9 mouse cellular contexts compared by ENCODE assay signal in genomic region chr4:107844971-107845370, GRCm38 (mm10). TPM values are rescaled to one million over a fixed set of nuclear protein-coding genes. Genes with fewer than 3 reads are reported as not detected.
DNase-seq lines count a peak whose midpoint lies in the region; ATAC-seq and TF ChIP-seq lines count a peak whose summit lies in the region.
"Had no signal": no experiment of that assay in that cellular context is flagged by ENCODE, and none has a peak within 500 bp of the region (broad histone marks: within the 10 kb centered on the region; RNA-seq: fewer than 3 reads in every experiment).

No protein-coding gene starts in this region.

- no peak for TF ChIP-seq POLR2A in brain, embryonic 14.5 days (IDR thresholded peaks at IDR 0.05; ENCODE audit: borderline replicate concordance, extremely low read depth, insufficient read depth, insufficient read length, poor library complexity, severe bottlenecking)

- DNase-seq in heart, postnatal 0 days (ENCODE audit: low spot score): peak; percentile 31
- peak; percentile 81 for DNase-seq in brain, embryonic 14.5 days (ENCODE audit: low read depth)
- DNase-seq in forebrain, embryonic 11.5 days (ENCODE audit: low spot score): peak; percentile 91
- peak; percentile 77 for DNase-seq in naive thymus-derived CD4-positive, alpha-beta T cell, adult 2 months (ENCODE audit: low read depth)
- peak; percentile 82 for DNase-seq in stomach, postnatal 0 days (ENCODE audit: low spot score)

- H3K27me3 ChIP-seq in heart, postnatal 0 days (ENCODE audit: control insufficient read depth, insufficient read depth, low read length): peaks cover 34% of the 10 kb centered on the region
- peaks cover 35% of the 10 kb centered on the region for H3K27me3 ChIP-seq in heart, embryonic 11.5 days (ENCODE audit: control insufficient read depth, insufficient read depth, low read length)
- H3K27me3 ChIP-seq in forebrain, embryonic 11.5 days (ENCODE audit: control insufficient read depth, insufficient read depth, low read length): peaks cover 10% of the 10 kb centered on the region; the same call in 1 of the 2 replicates
- H3K27me3 ChIP-seq in limb, embryonic 12.5 days: peaks cover 24% of the 10 kb centered on the region
- H3K27me3 ChIP-seq in stomach, postnatal 0 days (ENCODE audit: control insufficient read depth, insufficient read depth, low read length): peaks cover 3% of the 10 kb centered on the region; the same call in 1 of the 2 replicates

- H3K36me3 ChIP-seq in heart, postnatal 0 days (replicated peaks; ENCODE audit: control insufficient read depth, insufficient read depth, low read length): no peaks in the 10 kb centered on the region
- H3K36me3 ChIP-seq in heart, embryonic 11.5 days (ENCODE audit: control insufficient read depth, insufficient read depth, low read length): no peaks in the 10 kb centered on the region
- H3K36me3 ChIP-seq in forebrain, embryonic 11.5 days (ENCODE audit: control insufficient read depth, insufficient read depth, low read length): peaks cover 2% of the 10 kb centered on the region
- H3K36me3 ChIP-seq in limb, embryonic 12.5 days: no peaks in the 10 kb centered on the region
- no peaks in the 10 kb centered on the region for H3K36me3 ChIP-seq in stomach, postnatal 0 days (ENCODE audit: control insufficient read depth, insufficient read depth, low read length)

- H3K27ac ChIP-seq in heart, postnatal 0 days (ENCODE audit: low read depth): no peak overlapping the region
- H3K27ac ChIP-seq in heart, embryonic 11.5 days (ENCODE audit: low read depth, low read length): no peak overlapping the region
- H3K27ac ChIP-seq in forebrain, embryonic 11.5 days (ENCODE audit: low read depth, low read length): 0 out of 2 replicates have a peak overlapping the region, but pooled peaks have one; percentile 18
- H3K27ac ChIP-seq in limb, embryonic 12.5 days: no peak overlapping the region
- H3K27ac ChIP-seq in stomach, postnatal 0 days (replicated peaks): no peak overlapping the region
- H3K27ac ChIP-seq: macrophage had no signal

- ATAC-seq in heart, postnatal 0 days (ENCODE audit: insufficient read depth, low read depth): no peak
- no peak for ATAC-seq in heart, embryonic 11.5 days (replicated peaks; ENCODE audit: insufficient number of reproducible peaks, low FRiP score, low TSS enrichment)
- ATAC-seq in forebrain, embryonic 11.5 days (replicated peaks; ENCODE audit: low FRiP score): no peak
- ATAC-seq in inflammation-experienced regulatory T-cells, adult 6 months: peak; percentile 7
- ATAC-seq in limb, embryonic 12.5 days (ENCODE audit: insufficient number of reproducible peaks, insufficient read depth, low FRiP score, low TSS enrichment, low read depth): no peak
- no peak for ATAC-seq in stomach, postnatal 0 days (ENCODE audit: low FRiP score, low TSS enrichment)

- no peak overlapping the region for H3K4me3 ChIP-seq in heart, postnatal 0 days (ENCODE audit: low read depth, low read length)
- H3K4me3 ChIP-seq in heart, embryonic 11.5 days (ENCODE audit: low read depth, low read length): no peak overlapping the region
- no peak overlapping the region for H3K4me3 ChIP-seq in forebrain, embryonic 11.5 days (ENCODE audit: low read depth, low read length)
- no peak overlapping the region for H3K4me3 ChIP-seq in limb, embryonic 12.5 days (replicated peaks)
- H3K4me3 ChIP-seq in stomach, postnatal 0 days (ENCODE audit: low read depth, low read length): no peak overlapping the region

- no peak for TF ChIP-seq EP300 in heart, postnatal 0 days (IDR thresholded peaks at IDR 0.05; ENCODE audit: low read depth)
- TF ChIP-seq EP300 in stomach, postnatal 0 days (optimal IDR thresholded peaks at IDR 0.05): no peak

- H3K4me2 ChIP-seq in heart, postnatal 0 days (ENCODE audit: low read depth, low read length): no peak overlapping the region
- H3K4me2 ChIP-seq in heart, embryonic 11.5 days: no peak overlapping the region
- H3K4me2 ChIP-seq in forebrain, embryonic 11.5 days (ENCODE audit: low read depth, low read length, severe bottlenecking): no peak overlapping the region
- H3K4me2 ChIP-seq in limb, embryonic 12.5 days: no peak overlapping the region
- H3K4me2 ChIP-seq in stomach, postnatal 0 days (replicated peaks; ENCODE audit: low read depth): no peak overlapping the region

- 3% methylated on average over 10 of the region's 10 CpGs for WGBS in heart, postnatal 0 days
- 5% methylated on average over 10 of the region's 10 CpGs for WGBS in heart, embryonic 11.5 days (ENCODE audit: insufficient replicate concordance)
- WGBS in forebrain, embryonic 11.5 days: 4% methylated on average over 10 of the region's 10 CpGs
- 4% methylated on average over 10 of the region's 10 CpGs for WGBS in limb, embryonic 12.5 days
- WGBS in stomach, postnatal 0 days: 2% methylated on average over 10 of the region's 10 CpGs

- no peaks in the 10 kb centered on the region for H3K9me3 ChIP-seq in heart, postnatal 0 days (replicated peaks; ENCODE audit: control insufficient read depth, low read length)
- no peaks in the 10 kb centered on the region for H3K9me3 ChIP-seq in heart, embryonic 11.5 days (replicated peaks; ENCODE audit: control insufficient read depth, low read length)
- H3K9me3 ChIP-seq in forebrain, embryonic 11.5 days (ENCODE audit: control insufficient read depth, low read length): no peaks in the 10 kb centered on the region
- H3K9me3 ChIP-seq in limb, embryonic 12.5 days: no peaks in the 10 kb centered on the region
- H3K9me3 ChIP-seq in stomach, postnatal 0 days (ENCODE audit: control insufficient read depth, low read length): no peaks in the 10 kb centered on the region

- H3K9ac ChIP-seq in heart, postnatal 0 days (replicated peaks; ENCODE audit: low read depth, low read length): no peak overlapping the region
- no peak overlapping the region for H3K9ac ChIP-seq in heart, embryonic 11.5 days (ENCODE audit: low read depth, low read length)
- H3K9ac ChIP-seq in forebrain, embryonic 11.5 days (ENCODE audit: low read length): no peak overlapping the region
- H3K9ac ChIP-seq in limb, embryonic 12.5 days (replicated peaks): 0 out of 2 replicates have a peak overlapping the region, but pooled peaks have one; percentile 8
- H3K9ac ChIP-seq in stomach, postnatal 0 days (ENCODE audit: low read length): no peak overlapping the region

- peak; percentile 80 for TF ChIP-seq CTCF in heart, postnatal 0 days (IDR thresholded peaks at IDR 0.05; ENCODE audit: low read depth)
- TF ChIP-seq CTCF in brain, embryonic 14.5 days (IDR thresholded peaks at IDR 0.05; ENCODE audit: borderline replicate concordance, extremely low read depth, insufficient read depth, insufficient read length): peak; percentile 97
- TF ChIP-seq CTCF in stomach, postnatal 0 days (IDR thresholded peaks at IDR 0.05; ENCODE audit: low read depth): peak; percentile 96

- H3K4me1 ChIP-seq in heart, postnatal 0 days (ENCODE audit: control insufficient read depth, insufficient read depth): no peaks in the 10 kb centered on the region
- peaks cover 5% of the 10 kb centered on the region; the same call in 1 of the 2 replicates for H3K4me1 ChIP-seq in heart, embryonic 11.5 days (ENCODE audit: control insufficient read depth, insufficient read depth, low read length)
- peaks cover 11% of the 10 kb centered on the region; the same call in 1 of the 2 replicates for H3K4me1 ChIP-seq in forebrain, embryonic 11.5 days (replicated peaks; ENCODE audit: control insufficient read depth, insufficient read depth, low read length)
- H3K4me1 ChIP-seq in limb, embryonic 12.5 days (replicated peaks): peaks cover 3% of the 10 kb centered on the region; the same call in 1 of the 2 replicates
- H3K4me1 ChIP-seq in stomach, postnatal 0 days (replicated peaks; ENCODE audit: control insufficient read depth, insufficient read depth): no peaks in the 10 kb centered on the region

RNA-seq across cellular contexts. Expression of gene Magoh, which starts 34.6 kb away (rescaled TPM):
- total RNA-seq in heart, postnatal 0 days (2014; rRNA removed; ENCODE audit: low replicate concordance): 28.9 and 61.5 TPM in 2 replicates
- polyA plus RNA-seq in heart, postnatal 0 days (2015; fragmentation: Nextera tagmentation; extraction: Ambion mirVana): 84.4 and 86.3 TPM in 2 replicates
- 112 and 123 TPM in 2 replicates for polyA plus RNA-seq in heart, embryonic 11.5 days (2014; fragmentation: Nextera tagmentation; extraction: Ambion mirVana)
- polyA plus RNA-seq in brain, embryonic 14.5 days (2012; rRNA removed): 106 and 129 TPM in 2 replicates
- 214 and 246 TPM in 2 replicates for polyA plus RNA-seq in forebrain, embryonic 11.5 days (2014; fragmentation: Nextera tagmentation; extraction: Ambion mirVana)
- polyA plus RNA-seq in inflammation-experienced regulatory T-cells, adult 6 months (2017; shearing (Covaris generic)): 100 to 1,000 TPM; 115 to 162 (median 117) TPM
- 255 and 288 TPM in 2 replicates for polyA plus RNA-seq in limb, embryonic 12.5 days (2016; fragmentation: Nextera tagmentation; extraction: Ambion mirVana)
- polyA plus RNA-seq in stomach, postnatal 0 days (2015; fragmentation: Nextera tagmentation; extraction: Ambion mirVana): 126 and 145 TPM in 2 replicates

RNA-seq across cellular contexts. Expression of gene Lrp8, which starts 42.9 kb away (rescaled TPM):
- 0.43 TPM in 1 of 2 replicates, not detected in the other for total RNA-seq in heart, postnatal 0 days (2014; rRNA removed; ENCODE audit: low replicate concordance)
- polyA plus RNA-seq in heart, postnatal 0 days (2015; fragmentation: Nextera tagmentation; extraction: Ambion mirVana): 0.49 and 0.57 TPM in 2 replicates
- polyA plus RNA-seq in heart, embryonic 11.5 days (2014; fragmentation: Nextera tagmentation; extraction: Ambion mirVana): 1.1 and 1.8 TPM in 2 replicates
- polyA plus RNA-seq in brain, embryonic 14.5 days (2012; rRNA removed): 129 and 146 TPM in 2 replicates
- 33.9 and 36.6 TPM in 2 replicates for polyA plus RNA-seq in forebrain, embryonic 11.5 days (2014; fragmentation: Nextera tagmentation; extraction: Ambion mirVana)
- 1 to 10 TPM; 1.2 to 1.5 (median 1.2) TPM for polyA plus RNA-seq in inflammation-experienced regulatory T-cells, adult 6 months (2017; shearing (Covaris generic))
- polyA plus RNA-seq in limb, embryonic 12.5 days (2016; fragmentation: Nextera tagmentation; extraction: Ambion mirVana): 6.0 and 7.4 TPM in 2 replicates
- polyA plus RNA-seq in stomach, postnatal 0 days (2015; fragmentation: Nextera tagmentation; extraction: Ambion mirVana): 0.85 and 1.3 TPM in 2 replicates

RNA-seq across cellular contexts. Expression of gene 0610037L13Rik, which starts 44.6 kb away (rescaled TPM):
- 42.3 and 46.0 TPM in 2 replicates for total RNA-seq in heart, postnatal 0 days (2014; rRNA removed; ENCODE audit: low replicate concordance)
- polyA plus RNA-seq in heart, postnatal 0 days (2015; fragmentation: Nextera tagmentation; extraction: Ambion mirVana): 98.6 and 98.9 TPM in 2 replicates
- polyA plus RNA-seq in heart, embryonic 11.5 days (2014; fragmentation: Nextera tagmentation; extraction: Ambion mirVana): 104 and 106 TPM in 2 replicates
- polyA plus RNA-seq in brain, embryonic 14.5 days (2012; rRNA removed): 91.0 and 114 TPM in 2 replicates
- polyA plus RNA-seq in forebrain, embryonic 11.5 days (2014; fragmentation: Nextera tagmentation; extraction: Ambion mirVana): 108 and 116 TPM in 2 replicates
- polyA plus RNA-seq in inflammation-experienced regulatory T-cells, adult 6 months (2017; shearing (Covaris generic)): 10 to 100 TPM; 37.6 to 66.3 (median 55.8) TPM
- polyA plus RNA-seq in limb, embryonic 12.5 days (2016; fragmentation: Nextera tagmentation; extraction: Ambion mirVana): 124 and 125 TPM in 2 replicates
- polyA plus RNA-seq in stomach, postnatal 0 days (2015; fragmentation: Nextera tagmentation; extraction: Ambion mirVana): 99.3 and 101 TPM in 2 replicates

Comparison
In these comparisons a context has a peak if more than half of its experiments do, and no peak if none do; other contexts are left out.
1. DNase-seq: peak in every context shown above with its lines; median percentile 91 in forebrain, embryonic 11.5 days; 82 in stomach, postnatal 0 days; 81 in brain, embryonic 14.5 days; 77 in naive thymus-derived CD4-positive, alpha-beta T cell, adult 2 months; 31 in heart, postnatal 0 days.